Mouse (Mus musculus) heart, adult 18-20 months (tissue): Measurements from ENCODE around the gene Fxr2. TPM values are rescaled to one million over a fixed set of nuclear protein-coding genes. Genes with fewer than 3 reads are reported as not detected.

Experiments used
- DNase-seq, 2 experiments: peaks; one replicate each; pipeline ENCODE4 v3.0.0; 2021 to 2022; ENCODE audit warnings: mixed read lengths in 1 of 2
- total RNA-seq, 2 experiments: library from RNA; stranded (reverse); gene quantifications; 2 replicates each; pipeline ENCODE4 v1.2.3; 2021

Gene Fxr2
- total RNA-seq, 2 experiments from 2014 or later = 91.3 to 97.2 TPM

DNA sequence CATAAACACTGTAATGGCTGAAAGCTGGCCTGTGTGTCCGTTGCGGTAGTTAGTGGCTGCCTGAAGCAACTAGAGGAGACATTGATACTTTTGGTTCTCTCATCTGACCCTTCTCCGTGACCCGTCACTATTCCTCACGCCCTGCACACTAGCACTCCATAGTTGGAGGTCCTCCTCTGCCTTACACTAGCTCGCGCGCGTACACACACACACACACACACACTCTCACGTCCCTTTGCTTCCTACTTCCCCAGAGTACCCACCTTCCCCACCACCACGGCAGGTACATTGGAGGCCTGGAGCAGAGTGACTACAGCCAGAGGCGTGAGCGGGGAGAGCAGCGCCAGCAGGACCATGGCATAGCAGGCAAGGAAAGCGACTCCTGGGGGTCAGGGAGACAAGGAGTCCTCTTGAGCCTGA is 24.7 kb downstream of the Fxr2 start:
- no peak for DNase-seq

DNA sequence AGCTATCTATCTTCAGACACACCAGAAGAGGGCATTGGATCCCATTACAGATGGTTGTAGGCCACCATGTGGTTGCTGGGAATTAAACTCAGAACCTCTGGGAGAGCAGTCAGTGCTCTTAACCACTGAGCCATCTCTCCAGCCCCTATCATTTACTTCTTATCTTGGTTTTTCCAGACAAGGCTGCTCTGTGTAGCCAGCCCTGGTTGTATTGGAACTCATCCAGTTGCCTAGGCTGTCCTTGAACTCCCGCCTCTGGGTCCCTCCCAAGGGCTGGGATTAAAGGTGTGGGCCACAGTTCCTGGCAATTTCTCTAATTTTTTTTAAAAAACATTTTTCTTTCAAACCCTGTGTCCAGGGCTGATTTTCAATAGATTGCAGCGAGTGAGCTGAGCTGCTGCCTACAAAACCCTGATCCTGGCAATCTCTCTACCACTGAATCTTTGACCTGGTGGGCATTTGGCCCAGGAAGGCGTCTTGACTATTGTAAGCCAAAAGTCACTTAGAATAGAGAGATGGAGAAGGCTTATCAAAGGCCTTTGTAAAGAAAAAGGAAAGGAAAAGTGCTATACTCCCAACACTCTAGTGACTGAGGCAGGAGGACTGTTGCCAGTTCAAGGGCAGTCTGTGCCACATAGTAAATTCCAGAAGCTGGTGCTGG is 28.6 kb downstream of the Fxr2 start:
- DNase-seq = peak; percentile 22 to 40

DNA sequence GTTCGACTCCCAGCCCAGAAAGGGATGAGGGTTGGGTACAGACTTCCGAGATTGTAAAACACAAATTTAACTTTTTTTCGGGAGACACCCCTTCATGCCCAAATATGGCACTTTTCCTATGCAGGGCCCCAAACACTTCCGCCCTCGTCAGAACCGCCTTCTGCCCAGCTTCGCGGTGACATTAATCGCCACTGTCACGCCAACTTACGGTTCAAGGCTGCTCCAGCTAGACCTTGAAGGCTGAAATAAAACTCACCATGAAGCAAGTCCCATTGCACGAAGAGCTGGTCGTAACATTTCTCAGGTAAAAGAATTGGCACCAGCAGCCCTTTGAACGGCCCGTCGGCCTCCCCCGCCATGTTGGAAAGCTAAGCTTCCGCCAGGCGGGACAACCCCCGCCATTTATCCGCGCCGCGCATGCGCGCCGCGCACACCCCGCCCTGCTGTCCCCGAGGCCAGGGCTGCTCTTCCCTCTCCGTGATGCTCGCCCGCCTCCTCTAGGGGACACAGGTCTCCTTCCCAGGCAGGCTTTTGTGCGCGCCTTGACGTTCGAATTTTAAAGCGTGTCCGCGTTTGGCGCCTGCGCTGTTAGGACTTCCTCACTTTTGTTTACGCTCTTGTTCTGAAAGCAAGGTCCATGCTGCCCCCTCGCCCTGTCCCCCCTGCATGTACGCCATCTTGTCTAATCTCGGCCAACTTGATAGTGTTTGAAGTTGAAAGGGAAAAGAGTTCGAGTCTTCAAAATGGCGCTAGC is 29.6 kb downstream of the Fxr2 start, which contains the start of gene Mpdu1:
Gene Mpdu1 (minus strand): TSS at position 430 of the 754 bp plus-strand sequence.
- peak; percentile 94 to 98 for DNase-seq

DNA sequence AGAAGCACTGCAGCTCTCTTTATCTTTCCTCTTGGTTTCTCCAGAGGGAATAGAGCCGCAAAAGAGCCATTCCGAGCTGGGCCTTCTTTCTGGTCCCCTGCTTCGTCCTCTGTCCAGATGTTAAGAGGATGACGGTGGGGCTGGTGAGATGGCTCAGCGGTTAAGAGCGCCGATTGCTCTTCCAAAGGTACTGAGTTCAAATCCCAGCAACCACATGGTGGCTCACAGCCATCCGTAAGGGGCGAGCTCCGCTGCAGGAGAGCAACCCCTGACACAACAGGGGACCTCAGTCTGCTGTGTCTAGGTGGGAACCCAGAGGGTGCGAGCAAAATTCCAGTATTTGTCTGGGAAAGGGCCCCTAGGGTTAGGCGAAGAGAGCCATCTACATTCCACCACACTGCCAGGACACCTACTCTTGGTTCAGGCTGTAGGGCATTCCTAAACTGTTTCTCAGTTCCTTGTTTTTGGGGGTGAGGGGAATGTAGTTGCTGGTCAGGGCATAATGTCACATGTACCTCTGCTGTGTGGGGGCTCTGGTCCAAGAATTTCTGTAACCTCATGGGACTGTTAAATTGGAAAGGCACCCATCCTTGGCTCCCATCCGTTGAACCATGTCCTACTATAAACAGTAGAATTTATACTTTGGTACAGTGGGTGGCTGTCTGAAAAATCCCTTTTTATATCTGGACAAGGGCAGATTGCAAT is 30.3 kb downstream of the Fxr2 start:
- DNase-seq = no peak

- peak; percentile 44 to 60 for DNase-seq
These were observed 31.0 kb downstream of the Fxr2 start for GRCm38 (mm10) chr11:69663795-69664194.

GRCm38 (mm10) chr11:69664841-69665240 is 32.1 kb downstream of the Fxr2 start:
- DNase-seq = no peak

GRCm38 (mm10) chr11:69665457-69665960 is 32.7 kb downstream of the Fxr2 start:
- no peak for DNase-seq

GRCm38 (mm10) chr11:69665961-69666664 is 33.3 kb downstream of the Fxr2 start, which contains the start of gene Cd68:
Cd68 (minus strand) TSS chr11:69666153.
- peak; percentile 59 to 82 for DNase-seq

DNA sequence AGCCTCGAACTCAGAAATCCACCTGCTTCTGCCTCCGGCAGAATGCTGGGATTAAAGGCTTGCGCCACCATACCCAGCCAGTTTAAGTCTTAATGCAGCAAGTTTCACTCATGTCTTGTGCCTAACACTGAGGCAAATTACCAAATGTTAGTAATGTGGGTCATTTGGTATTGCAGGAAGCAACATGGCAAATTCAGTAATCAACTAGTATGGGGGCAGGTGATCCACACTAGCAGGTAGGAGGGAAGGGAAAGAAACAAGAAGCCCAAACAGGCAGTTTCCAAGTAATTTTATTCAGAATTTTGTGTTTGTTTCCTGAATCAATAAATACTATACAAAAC is 33.8 kb downstream of the Fxr2 start:
- DNase-seq = no peak

DNA sequence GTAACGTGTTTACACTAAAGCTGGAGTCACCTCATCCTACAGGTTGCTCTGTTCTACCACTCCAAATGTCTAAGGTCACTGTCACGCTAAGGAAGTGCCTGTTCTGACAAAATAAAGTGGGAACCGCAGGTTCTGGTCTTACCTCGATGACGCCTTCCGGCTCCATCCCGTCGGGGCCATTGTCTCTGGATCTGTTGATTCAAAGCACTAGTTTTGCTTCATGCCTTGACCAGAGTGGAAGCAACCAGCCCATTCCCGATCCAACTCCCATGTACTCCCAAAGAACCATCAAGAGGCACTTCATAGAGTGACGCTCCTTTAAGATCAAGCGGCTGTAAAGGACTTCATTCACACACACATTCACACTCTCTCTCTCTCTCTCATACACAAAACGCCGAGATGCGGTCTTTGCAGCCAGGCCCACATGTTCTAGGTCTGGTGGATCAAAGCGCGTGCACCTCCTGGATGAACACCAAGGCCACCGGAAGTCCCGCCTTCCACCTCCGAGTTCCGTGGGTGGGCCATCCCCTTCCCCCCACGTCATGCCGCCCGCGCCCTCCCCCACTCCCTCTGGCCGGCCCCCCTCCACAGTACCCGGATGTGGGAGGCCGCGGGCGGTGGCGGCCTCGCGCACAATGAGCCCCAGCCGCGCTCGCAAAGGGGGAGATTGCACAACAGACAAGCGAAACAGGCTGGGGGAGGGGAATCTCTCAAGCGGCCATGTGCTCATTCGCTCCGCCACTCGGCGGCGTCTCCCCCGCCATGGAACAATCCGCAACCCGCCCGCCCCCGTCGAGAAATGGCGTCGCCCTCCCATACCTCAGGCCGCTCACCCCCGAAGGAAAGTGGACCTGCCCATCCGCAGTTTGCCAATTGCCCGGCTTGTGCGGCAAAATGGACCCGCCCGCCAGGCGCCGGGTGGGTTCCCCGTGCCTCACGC is 38.3 kb downstream of the Fxr2 start:
- DNase-seq = peak; percentile 96 to 97

GRCm38 (mm10) chr11:69671726-69672124 is 38.9 kb downstream of the Fxr2 start:
- DNase-seq = no peak

- DNase-seq = peak; percentile 100
These were observed 39.5 kb downstream of the Fxr2 start, which contains the start of gene Eif4a1 for GRCm38 (mm10) chr11:69672211-69672706. Eif4a1 (minus strand) TSS chr11:69672423.

DNA sequence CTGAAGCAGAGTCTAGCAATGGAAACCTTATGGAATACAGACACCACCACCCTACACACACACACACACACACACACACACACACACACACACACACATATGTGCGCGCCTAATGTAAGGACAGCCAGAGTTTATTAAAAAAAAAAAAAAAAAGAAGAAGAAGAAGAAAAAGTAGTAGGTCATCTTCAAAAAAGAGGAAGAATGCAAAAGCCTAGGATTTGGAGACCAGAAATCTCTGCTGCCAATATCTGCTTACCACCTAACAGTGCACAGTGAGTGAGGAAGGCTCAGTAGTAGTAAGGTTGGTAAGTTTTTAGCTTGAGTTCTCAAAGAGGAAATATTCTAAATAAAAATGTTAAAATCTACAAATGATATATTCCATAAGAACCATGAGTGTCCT is 46.4 kb downstream of the Fxr2 start:
- no peak for DNase-seq

DNA sequence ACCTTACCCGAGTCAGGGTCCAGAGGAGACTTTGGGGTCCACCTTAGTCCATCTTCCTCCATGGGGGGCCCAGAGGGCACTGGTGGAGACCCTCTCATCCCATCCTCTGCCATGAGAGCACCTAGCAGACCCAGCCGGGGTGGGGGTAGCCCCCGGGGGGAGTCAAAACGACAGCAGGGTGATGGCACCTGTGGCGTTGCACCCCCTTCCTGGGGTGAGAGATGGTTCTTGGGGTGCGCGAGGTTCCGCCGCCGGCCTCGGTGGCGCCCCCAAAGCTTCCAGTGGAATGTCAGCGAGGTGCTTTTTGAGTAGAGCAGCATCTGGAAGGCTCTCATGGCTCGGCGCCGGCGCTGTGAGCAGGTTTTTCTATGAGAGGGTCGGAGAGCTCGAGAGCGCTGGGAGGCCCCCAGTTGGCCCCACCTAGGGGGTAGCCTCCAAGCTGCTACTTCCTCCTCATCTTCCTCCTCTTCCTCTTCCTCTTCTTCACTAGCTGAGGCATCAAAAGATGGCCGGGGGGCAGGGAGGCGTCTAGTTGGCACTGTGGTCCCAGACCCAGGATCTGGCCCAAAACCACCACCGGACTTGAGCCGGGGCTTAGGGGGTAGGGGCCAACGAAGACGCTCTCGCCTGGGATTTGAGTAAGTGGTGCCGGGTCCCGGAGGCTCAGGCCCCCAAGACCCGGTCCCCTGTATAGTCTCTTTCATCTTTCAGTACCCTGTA is 47.5 kb downstream of the Fxr2 start:
- DNase-seq = no peak

DNA sequence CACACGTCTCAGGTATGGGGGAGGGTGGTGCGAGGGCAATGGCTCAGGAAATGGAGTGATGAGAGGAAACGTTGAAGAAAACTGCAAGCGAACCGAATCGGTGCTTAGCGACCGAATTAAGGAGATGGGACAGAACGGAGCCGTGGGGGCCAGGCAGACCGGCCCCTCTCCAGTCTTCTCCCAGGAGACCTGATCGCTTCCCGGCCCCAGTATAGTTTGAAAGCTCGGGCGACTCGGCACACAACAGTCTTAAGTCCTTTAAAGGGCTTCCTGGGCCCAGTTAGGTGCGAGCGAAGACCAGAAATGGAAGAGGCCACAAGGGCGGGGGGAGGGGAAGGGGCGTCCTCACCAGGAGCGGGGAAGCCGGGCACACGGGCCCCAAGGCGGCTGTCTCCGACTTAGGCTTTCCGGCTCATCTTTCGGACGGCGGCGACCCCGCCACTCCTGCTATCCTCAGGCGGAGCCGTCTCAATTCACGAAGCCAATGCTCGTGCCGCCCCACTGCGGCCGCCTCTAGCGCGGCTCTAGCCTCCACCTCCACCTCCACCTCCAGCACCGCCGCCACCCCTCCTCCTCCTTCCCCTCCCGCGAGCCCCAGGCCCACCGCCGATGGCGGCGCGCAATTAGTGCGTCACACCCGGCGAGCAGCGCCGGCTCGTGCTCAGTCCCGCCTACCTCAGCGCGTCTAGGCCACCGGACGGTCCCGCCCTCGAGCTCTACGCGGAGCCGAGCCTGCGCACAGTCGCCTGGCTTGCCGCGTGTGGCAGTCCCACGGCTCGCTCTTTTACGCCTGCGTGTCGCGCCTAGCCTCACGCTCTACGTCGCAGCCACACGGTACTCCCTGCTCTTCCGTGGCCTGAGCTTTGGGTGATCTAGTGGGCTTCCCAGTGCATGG is 48.8 kb downstream of the Fxr2 start, which contains the start of gene Senp3:
Gene Senp3 (minus strand): TSS at position 771 of the 895 bp plus-strand sequence.
- peak; percentile 95 to 98 for DNase-seq

DNA sequence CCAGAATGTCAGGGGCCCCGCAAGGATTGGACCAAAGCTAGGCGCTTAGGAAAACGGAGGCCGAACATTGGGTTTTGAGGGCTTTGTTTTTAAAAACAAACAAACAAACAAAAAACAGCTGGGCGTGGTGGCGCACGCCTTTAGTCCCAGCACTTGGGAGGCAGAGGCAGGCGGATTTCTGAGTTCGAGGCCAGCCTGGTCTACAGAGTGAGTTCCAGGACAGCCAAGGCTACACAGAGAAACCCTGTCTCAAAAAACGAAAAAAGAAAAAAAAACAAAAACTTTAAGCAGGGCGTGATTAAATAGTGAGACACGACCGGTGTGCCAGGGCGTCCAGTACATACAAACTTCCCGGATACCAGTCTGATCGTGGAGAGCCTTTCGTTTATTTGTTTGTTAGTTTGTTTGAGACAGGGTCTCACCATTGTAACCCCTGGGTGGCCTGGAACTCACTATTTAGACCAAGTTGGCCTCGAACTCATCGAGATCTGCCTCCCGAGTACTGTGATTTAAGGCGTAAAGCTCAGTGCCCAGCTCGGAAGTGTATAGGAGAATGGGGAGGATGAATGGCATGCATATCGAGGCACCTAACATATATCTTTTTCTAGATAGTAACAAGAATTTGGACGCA is 49.5 kb downstream of the Fxr2 start:
- no peak for DNase-seq

DNA sequence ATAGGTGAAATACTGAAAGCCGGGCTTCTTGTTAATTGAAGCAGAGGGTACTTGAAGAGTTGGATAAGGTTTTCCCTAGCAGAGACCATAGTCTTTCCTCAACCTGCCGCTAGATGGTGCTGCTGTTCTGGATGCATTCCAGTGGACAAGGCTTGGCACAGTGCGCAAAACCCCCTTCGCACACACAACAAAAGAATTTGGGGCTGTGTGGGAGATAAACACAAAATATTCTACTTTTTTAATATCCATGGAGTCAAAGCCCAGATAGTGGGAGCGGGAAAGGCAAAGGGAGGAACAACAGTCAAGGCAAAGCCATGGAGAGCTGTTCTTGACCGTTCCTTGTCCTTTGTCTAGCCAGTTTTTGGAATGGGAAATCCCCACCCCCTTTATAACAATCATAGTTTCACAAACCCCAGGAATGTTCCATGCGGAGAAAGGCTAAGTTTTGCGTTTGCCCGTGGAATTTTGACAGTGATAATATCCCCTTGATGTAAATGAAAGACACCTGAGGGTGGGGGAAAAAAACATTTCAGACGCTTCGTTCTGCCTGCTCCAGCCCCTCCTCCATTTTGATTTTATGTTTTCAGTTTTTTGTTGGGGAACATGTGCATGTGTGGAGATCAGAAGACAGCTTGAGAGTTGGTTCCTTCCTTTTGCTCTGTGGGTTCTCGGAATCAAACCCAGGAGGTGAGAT is 50.2 kb downstream of the Fxr2 start:
- peak; percentile 90 to 96 for DNase-seq

GRCm38 (mm10) chr11:69683576-69683975 is 50.8 kb downstream of the Fxr2 start:
- DNase-seq = no peak
